Mouse (Mus musculus): Measurements from ENCODE around the gene Pde5a. TPM values are rescaled to one million over a fixed set of nuclear protein-coding genes. Genes with fewer than 3 reads are reported as not detected.

The Pde5a gene
- polyA plus RNA-seq, 1 experiment: 1.3 TPM

DNA sequence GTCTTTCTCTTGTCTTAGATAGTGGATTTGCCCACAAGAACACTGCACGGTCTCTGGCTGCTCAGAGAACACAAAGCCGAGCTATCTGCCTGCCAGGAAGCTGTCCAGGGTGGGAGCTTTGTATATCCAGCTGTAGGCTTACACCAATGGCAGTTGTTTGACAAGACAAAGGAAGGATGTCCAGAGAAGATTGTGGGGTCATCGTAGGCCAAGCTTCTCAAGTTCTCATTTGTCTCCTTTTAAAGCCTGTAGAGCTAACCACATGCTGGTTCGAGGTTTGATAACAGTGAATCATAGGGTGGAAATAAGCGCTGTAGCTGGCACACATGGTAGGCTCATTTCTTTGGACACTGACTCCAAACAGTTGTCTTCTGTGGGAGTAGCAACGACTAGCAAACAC, 24.5 kb upstream of the Pde5a start:
- Histone ChIP-seq H3K27ac (ENCODE audit: insufficient read depth, low read depth, low read length) (no peak overlapping the region), H3K27me3 (replicated peaks; ENCODE audit: control insufficient read depth, insufficient read depth, low read length) (no peaks in the 10 kb centered on the region), H3K36me3 (ENCODE audit: control insufficient read depth, insufficient read depth, low read length) (no peaks in the 10 kb centered on the region), H3K4me3 (ENCODE audit: insufficient read depth, low read depth, low read length) (no peak overlapping the region), H3K4me1 (ENCODE audit: control insufficient read depth, insufficient read depth, low read length) (no peaks in the 10 kb centered on the region)
- DNase-seq: no peak
- WGBS: 32% methylated on average over 6 of the region's 6 CpGs
- TF ChIP-seq POLR2A (IDR thresholded peaks at IDR 0.05; ENCODE audit: low read depth, low read length) (no peak), CTCF (conservative IDR thresholded peaks at IDR 0.05; ENCODE audit: insufficient read depth, insufficient read length, low read depth, low read length) (no peak)

DNA sequence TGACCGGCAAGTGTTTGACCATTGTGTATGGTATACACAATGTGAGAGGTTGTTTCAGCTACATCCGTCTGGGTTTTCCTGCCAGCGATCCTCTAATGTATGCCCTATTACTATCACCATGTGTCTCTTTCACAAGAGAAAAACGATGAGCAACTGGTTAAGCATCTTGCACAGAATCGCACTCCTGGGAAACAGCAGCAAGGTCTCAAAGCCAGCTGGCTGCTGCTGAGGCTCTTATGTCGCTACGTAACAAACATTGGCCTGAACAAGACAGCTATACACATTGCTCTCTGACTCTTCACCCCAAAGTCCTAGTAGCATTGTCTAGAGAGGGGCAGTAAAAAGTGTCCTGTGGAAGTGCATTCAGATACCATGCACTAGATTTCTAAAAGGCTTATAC, 23.5 kb upstream of the Pde5a start:
- H3K27ac ChIP-seq (ENCODE audit: insufficient read depth, low read depth, low read length): no peak overlapping the region
- no peak for DNase-seq
- H3K4me1 ChIP-seq (ENCODE audit: control insufficient read depth, insufficient read depth, low read length): no peaks in the 10 kb centered on the region
- no peak for TF ChIP-seq POLR2A (IDR thresholded peaks at IDR 0.05; ENCODE audit: low read depth, low read length)
- H3K36me3 ChIP-seq (ENCODE audit: control insufficient read depth, insufficient read depth, low read length): no peaks in the 10 kb centered on the region
- H3K4me3 ChIP-seq (ENCODE audit: insufficient read depth, low read depth, low read length): no peak overlapping the region
- WGBS: 93% methylated on average over 7 of the region's 7 CpGs
- H3K27me3 ChIP-seq (replicated peaks; ENCODE audit: control insufficient read depth, insufficient read depth, low read length): no peaks in the 10 kb centered on the region

DNA sequence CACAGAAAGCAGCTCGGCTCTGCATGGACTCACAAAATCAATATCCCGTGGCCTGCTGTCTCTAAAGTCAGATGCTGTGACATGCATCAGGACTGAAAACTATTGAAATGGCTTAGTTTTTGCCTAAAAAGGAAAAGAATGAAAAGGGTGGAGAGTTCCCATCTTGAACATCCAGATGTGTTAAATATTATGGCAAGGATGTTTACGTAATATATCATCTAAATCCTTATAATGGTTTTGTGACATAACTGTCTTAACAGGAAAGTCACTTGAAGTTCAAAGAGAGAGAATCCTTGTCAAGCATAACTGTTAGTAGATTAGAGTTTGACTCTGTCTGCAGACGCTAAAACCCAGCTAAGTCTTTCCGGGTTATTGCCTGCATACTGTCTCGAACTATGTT, 20.3 kb upstream of the Pde5a start:
- no peak for DNase-seq
- Histone ChIP-seq H3K27me3 (replicated peaks; ENCODE audit: control insufficient read depth, insufficient read depth, low read length) (no peaks in the 10 kb centered on the region), H3K36me3 (ENCODE audit: control insufficient read depth, insufficient read depth, low read length) (no peaks in the 10 kb centered on the region), H3K4me1 (ENCODE audit: control insufficient read depth, insufficient read depth, low read length) (no peaks in the 10 kb centered on the region), H3K4me3 (ENCODE audit: insufficient read depth, low read depth, low read length) (no peak overlapping the region), H3K27ac (ENCODE audit: insufficient read depth, low read depth, low read length) (no peak overlapping the region)
- TF ChIP-seq CTCF (conservative IDR thresholded peaks at IDR 0.05; ENCODE audit: insufficient read depth, insufficient read length, low read depth, low read length): no peak
- no peak for TF ChIP-seq POLR2A (IDR thresholded peaks at IDR 0.05; ENCODE audit: low read depth, low read length)
- WGBS: 83% methylated on average over 6 of the region's 6 CpGs

DNA sequence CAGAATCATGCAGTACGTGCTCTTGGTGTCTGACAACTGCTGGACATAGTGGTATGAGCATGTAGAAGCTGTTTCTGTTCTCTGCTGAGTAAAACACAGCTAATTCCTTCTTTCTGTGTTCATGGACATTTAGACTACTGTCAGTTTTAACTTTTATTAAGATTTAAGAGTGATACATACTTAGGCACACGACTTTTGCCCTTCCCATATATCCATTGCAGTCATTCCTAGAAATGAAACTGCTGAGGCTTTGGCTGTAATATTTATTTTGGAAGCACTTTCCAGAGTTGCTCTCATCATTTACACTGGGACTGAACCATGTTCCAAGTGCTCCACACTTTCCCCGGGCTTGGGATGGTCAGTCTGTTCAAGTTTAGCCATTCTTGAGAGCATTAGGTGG, 18.6 kb upstream of the Pde5a start:
- no peaks in the 10 kb centered on the region for H3K36me3 ChIP-seq (ENCODE audit: control insufficient read depth, insufficient read depth, low read length)

DNA sequence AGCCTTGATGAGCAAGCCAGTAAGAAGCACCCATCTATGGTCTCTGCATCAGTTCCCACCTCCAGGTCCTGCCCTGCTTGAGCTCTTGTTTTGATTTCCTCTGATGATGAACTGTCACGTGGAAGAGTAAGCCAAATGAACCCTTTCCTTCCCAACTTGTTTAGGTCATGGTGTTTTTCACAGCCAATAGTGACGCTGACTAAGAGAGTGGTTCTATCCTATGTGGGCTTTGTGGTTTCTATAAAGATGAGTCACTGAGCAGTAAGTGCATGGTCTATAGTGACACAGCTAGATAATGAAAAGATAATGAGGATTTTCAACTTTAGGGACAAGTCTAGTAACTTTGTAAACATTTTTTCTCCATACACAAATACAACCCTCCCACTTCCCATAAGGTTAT, 10.1 kb upstream of the Pde5a start:
- TF ChIP-seq CTCF (conservative IDR thresholded peaks at IDR 0.05; ENCODE audit: insufficient read depth, insufficient read length, low read depth, low read length) (no peak), POLR2A (IDR thresholded peaks at IDR 0.05; ENCODE audit: low read depth, low read length) (no peak)
- Histone ChIP-seq H3K4me1 (ENCODE audit: control insufficient read depth, insufficient read depth, low read length) (no peaks in the 10 kb centered on the region), H3K36me3 (ENCODE audit: control insufficient read depth, insufficient read depth, low read length) (no peaks in the 10 kb centered on the region), H3K27me3 (replicated peaks; ENCODE audit: control insufficient read depth, insufficient read depth, low read length) (no peaks in the 10 kb centered on the region), H3K27ac (ENCODE audit: insufficient read depth, low read depth, low read length) (no peak overlapping the region), H3K4me3 (ENCODE audit: insufficient read depth, low read depth, low read length) (no peak overlapping the region)
- no peak for DNase-seq
- WGBS: 80% methylated on average over 2 of the region's 2 CpGs

More for the DNA sequence above, 18.6 kb upstream of the Pde5a start:
- H3K4me3 ChIP-seq (ENCODE audit: insufficient read depth, low read depth, low read length): no peak overlapping the region
- H3K4me1 ChIP-seq (ENCODE audit: control insufficient read depth, insufficient read depth, low read length): no peaks in the 10 kb centered on the region
- no peaks in the 10 kb centered on the region for H3K27me3 ChIP-seq (replicated peaks; ENCODE audit: control insufficient read depth, insufficient read depth, low read length)
- no peak for DNase-seq
- WGBS: 72% methylated on average over 3 of the region's 3 CpGs
- TF ChIP-seq CTCF (conservative IDR thresholded peaks at IDR 0.05; ENCODE audit: insufficient read depth, insufficient read length, low read depth, low read length) (no peak), POLR2A (IDR thresholded peaks at IDR 0.05; ENCODE audit: low read depth, low read length) (no peak)
- H3K27ac ChIP-seq (ENCODE audit: insufficient read depth, low read depth, low read length): no peak overlapping the region

DNA sequence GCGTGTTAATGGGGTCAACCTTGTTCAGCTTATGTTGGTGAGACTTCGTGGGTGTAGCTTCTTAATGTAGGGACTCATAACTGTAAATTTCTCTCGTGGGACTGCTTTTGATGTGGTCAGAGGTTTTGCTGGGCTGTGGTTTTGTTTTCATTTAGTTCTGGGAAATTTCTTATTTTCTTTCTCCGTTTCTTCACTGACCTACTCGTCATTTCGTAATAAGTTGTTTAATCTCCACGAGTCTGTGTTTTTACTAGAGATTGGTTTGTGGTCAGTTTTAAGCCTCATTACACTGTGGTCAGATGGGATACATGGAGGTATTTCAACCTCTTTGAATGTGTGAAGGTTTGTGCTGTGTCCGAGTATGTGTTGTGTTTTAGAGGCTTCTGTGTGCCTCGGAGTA, 7.2 kb upstream of the Pde5a start:
- DNase-seq: no peak
- H3K4me1 ChIP-seq (ENCODE audit: control insufficient read depth, insufficient read depth, low read length): no peaks in the 10 kb centered on the region

DNA sequence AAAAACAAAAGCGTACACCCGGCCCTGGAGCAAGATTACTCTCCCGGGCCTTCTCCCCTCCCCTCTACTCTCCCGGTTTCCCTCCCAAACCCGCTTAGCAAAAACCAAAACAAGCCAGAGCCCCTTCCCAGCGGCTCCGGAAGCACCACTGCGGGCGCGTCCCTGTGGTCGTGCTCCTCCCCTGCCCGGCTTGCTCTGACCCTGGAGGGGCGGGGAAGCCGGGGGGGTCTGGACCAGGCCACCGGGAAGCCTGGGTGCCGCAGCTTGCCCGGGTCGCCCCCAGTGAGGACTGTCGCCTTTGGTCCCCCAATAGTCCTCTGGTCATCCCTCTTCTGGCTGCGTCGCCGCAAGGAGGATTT, 833 bp downstream of the Pde5a start:
- TF ChIP-seq POLR2A (IDR thresholded peaks at IDR 0.05; ENCODE audit: low read depth, low read length) (no peak), CTCF (conservative IDR thresholded peaks at IDR 0.05; ENCODE audit: insufficient read depth, insufficient read length, low read depth, low read length) (no peak)
- under 1% methylated on average over 22 of the region's 22 CpGs for WGBS
- DNase-seq: peak; percentile 49

More for the DNA sequence above, 7.2 kb upstream of the Pde5a start:
- H3K36me3 ChIP-seq (ENCODE audit: control insufficient read depth, insufficient read depth, low read length): no peaks in the 10 kb centered on the region
- TF ChIP-seq CTCF (conservative IDR thresholded peaks at IDR 0.05; ENCODE audit: insufficient read depth, insufficient read length, low read depth, low read length) (no peak), POLR2A (IDR thresholded peaks at IDR 0.05; ENCODE audit: low read depth, low read length) (no peak)
- no peak overlapping the region for H3K27ac ChIP-seq (ENCODE audit: insufficient read depth, low read depth, low read length)
- no peaks in the 10 kb centered on the region for H3K27me3 ChIP-seq (replicated peaks; ENCODE audit: control insufficient read depth, insufficient read depth, low read length)
- WGBS: 61% methylated on average over 9 of the region's 9 CpGs
- H3K4me3 ChIP-seq (ENCODE audit: insufficient read depth, low read depth, low read length): no peak overlapping the region

More for the DNA sequence above, 833 bp downstream of the Pde5a start:
- no peaks in the 10 kb centered on the region for H3K4me1 ChIP-seq (ENCODE audit: control insufficient read depth, insufficient read depth, low read length)
- H3K36me3 ChIP-seq (ENCODE audit: control insufficient read depth, insufficient read depth, low read length): no peaks in the 10 kb centered on the region
- H3K27me3 ChIP-seq (replicated peaks; ENCODE audit: control insufficient read depth, insufficient read depth, low read length): no peaks in the 10 kb centered on the region
- H3K4me3 ChIP-seq (ENCODE audit: insufficient read depth, low read depth, low read length): peak overlapping the region; percentile 61
- peak overlapping the region; percentile 10; the same call in 1 of the 2 replicates for H3K27ac ChIP-seq (ENCODE audit: insufficient read depth, low read depth, low read length)
